ENCODE assay signal across 30 mouse cellular contexts in genomic region chr8:72766777-72767176, GRCm38 (mm10). TPM values are rescaled to one million over a fixed set of nuclear protein-coding genes. Genes with fewer than 3 reads are reported as not detected.
A peak's percentile ranks its signal among the peaks of the same experiment; 100 is the strongest.
DNase-seq lines count a peak whose midpoint lies in the region; ATAC-seq lines count a peak whose summit lies in the region.
"Had no signal": no experiment of that assay in that cellular context is flagged by ENCODE, and none has a peak within 500 bp of the region (broad histone marks: within the 10 kb centered on the region; RNA-seq: fewer than 3 reads in every experiment).

No protein-coding gene starts in this region.

- no peak overlapping the region for H3K4me2 ChIP-seq in hindbrain, embryonic 11.5 days (replicated peaks; ENCODE audit: low read depth, low read length)
- no peak overlapping the region for H3K4me2 ChIP-seq in midbrain, embryonic 11.5 days
- no peak overlapping the region for H3K4me2 ChIP-seq in midbrain, embryonic 14.5 days (ENCODE audit: low read length)
- H3K4me2 ChIP-seq: embryonic facial prominence, embryonic 13.5 days; forebrain, embryonic 15.5 days; hindbrain, embryonic 13.5 days; limb, embryonic 12.5 days; liver, embryonic 15.5 days; lung, embryonic 15.5 days had no signal

- no peak overlapping the region for H3K27ac ChIP-seq in hindbrain, embryonic 11.5 days (ENCODE audit: low read depth, low read length)
- H3K27ac ChIP-seq in hindbrain, embryonic 10.5 days: no peak overlapping the region
- H3K27ac ChIP-seq in midbrain, embryonic 11.5 days (ENCODE audit: low read depth, low read length): no peak overlapping the region
- H3K27ac ChIP-seq in midbrain, embryonic 10.5 days (replicated peaks): no peak overlapping the region
- no peak overlapping the region for H3K27ac ChIP-seq in embryonic facial prominence, embryonic 10.5 days (replicated peaks)
- H3K27ac ChIP-seq in midbrain, embryonic 14.5 days (replicated peaks; ENCODE audit: low read depth, low read length): no peak overlapping the region
- H3K27ac ChIP-seq: embryonic facial prominence, embryonic 13.5 days; forebrain, embryonic 10.5 days; forebrain, embryonic 15.5 days; gastrocnemius, adult 2 months; heart, adult 2 months; hindbrain, embryonic 13.5 days; limb, embryonic 12.5 days; liver, embryonic 15.5 days; lung, embryonic 15.5 days had no signal

- DNase-seq in hindbrain, embryonic 11.5 days (ENCODE audit: low spot score): peak; percentile 7
- no peak for DNase-seq in hindbrain, embryonic 10.5 days (ENCODE audit: low spot score)
- peak; percentile 80 for DNase-seq in midbrain, embryonic 11.5 days (ENCODE audit: low spot score, missing footprints)
- no peak for DNase-seq in midbrain, embryonic 10.5 days (ENCODE audit: low spot score)
- DNase-seq in embryonic facial prominence, embryonic 10.5 days (ENCODE audit: low spot score): peak; percentile 12
- DNase-seq in midbrain, embryonic 14.5 days: peak; percentile 51
- DNase-seq in spleen, postnatal 10 days (ENCODE audit: low spot score in 2 of 2): no peak
- no peak for DNase-seq in right cerebral cortex, postnatal 4 days
- DNase-seq: adrenal gland, postnatal 25 days; B cell, adult 2 months; cerebellum, adult 18-20 months; cerebellum, postnatal 10 days; gastrocnemius, adult 2 months; gastrocnemius, postnatal 36 days; heart, postnatal 14 days; kidney, adult 11 months; kidney, postnatal 25 days; right cerebral cortex, postnatal 25 days; spleen, adult 18-20 months; thymus, adult 2 months; thymus, postnatal 4 days had no signal

- H3K36me3 ChIP-seq in hindbrain, embryonic 11.5 days (ENCODE audit: control insufficient read depth, insufficient read depth, low read length): no peaks in the 10 kb centered on the region
- H3K36me3 ChIP-seq in hindbrain, embryonic 10.5 days: no peaks in the 10 kb centered on the region
- H3K36me3 ChIP-seq in midbrain, embryonic 11.5 days (ENCODE audit: control insufficient read depth, insufficient read depth, low read length): no peaks in the 10 kb centered on the region
- no peaks in the 10 kb centered on the region for H3K36me3 ChIP-seq in midbrain, embryonic 10.5 days
- no peaks in the 10 kb centered on the region for H3K36me3 ChIP-seq in embryonic facial prominence, embryonic 10.5 days (replicated peaks)
- no peaks in the 10 kb centered on the region for H3K36me3 ChIP-seq in midbrain, embryonic 14.5 days (ENCODE audit: control insufficient read depth, insufficient read depth, low read length)
- H3K36me3 ChIP-seq: embryonic facial prominence, embryonic 13.5 days; forebrain, embryonic 10.5 days; forebrain, embryonic 15.5 days; hindbrain, embryonic 13.5 days; limb, embryonic 12.5 days; liver, embryonic 15.5 days; lung, embryonic 15.5 days had no signal

- no peak for ATAC-seq in hindbrain, embryonic 11.5 days (ENCODE audit: low FRiP score)
- ATAC-seq in midbrain, embryonic 11.5 days (ENCODE audit: low FRiP score): peak; percentile 75
- peak; percentile 44; the same call in 1 of the 2 replicates for ATAC-seq in midbrain, embryonic 14.5 days (ENCODE audit: low FRiP score, low TSS enrichment)
- ATAC-seq: forebrain, embryonic 15.5 days; inflammation-experienced regulatory T-cells, adult 6 months had no signal

- no peaks in the 10 kb centered on the region for H3K27me3 ChIP-seq in hindbrain, embryonic 11.5 days (ENCODE audit: control insufficient read depth, insufficient read depth, low read length)
- H3K27me3 ChIP-seq in hindbrain, embryonic 10.5 days (ENCODE audit: insufficient read depth, poor library complexity, severe bottlenecking): no peaks in the 10 kb centered on the region
- no peaks in the 10 kb centered on the region for H3K27me3 ChIP-seq in midbrain, embryonic 11.5 days (ENCODE audit: control insufficient read depth, insufficient read depth, low read length)
- no peaks in the 10 kb centered on the region; the same call in 1 of the 2 replicates for H3K27me3 ChIP-seq in midbrain, embryonic 10.5 days (ENCODE audit: low read depth, poor library complexity, severe bottlenecking)
- no peaks in the 10 kb centered on the region for H3K27me3 ChIP-seq in embryonic facial prominence, embryonic 10.5 days (replicated peaks; ENCODE audit: low read depth, poor library complexity, severe bottlenecking)
- H3K27me3 ChIP-seq in midbrain, embryonic 14.5 days (ENCODE audit: control insufficient read depth, insufficient read depth, low read length): no peaks in the 10 kb centered on the region
- H3K27me3 ChIP-seq: embryonic facial prominence, embryonic 13.5 days; forebrain, embryonic 15.5 days; hindbrain, embryonic 13.5 days; limb, embryonic 12.5 days; liver, embryonic 15.5 days; lung, embryonic 15.5 days had no signal

- H3K4me1 ChIP-seq in hindbrain, embryonic 11.5 days (replicated peaks; ENCODE audit: control insufficient read depth, insufficient read depth, low read length): no peaks in the 10 kb centered on the region
- peaks cover 5% of the 10 kb centered on the region; the same call in 1 of the 2 replicates for H3K4me1 ChIP-seq in hindbrain, embryonic 10.5 days (replicated peaks)
- H3K4me1 ChIP-seq in midbrain, embryonic 11.5 days (ENCODE audit: control insufficient read depth, insufficient read depth, low read length): no peaks in the 10 kb centered on the region
- H3K4me1 ChIP-seq in midbrain, embryonic 10.5 days: peaks cover 10% of the 10 kb centered on the region
- H3K4me1 ChIP-seq in embryonic facial prominence, embryonic 10.5 days: peaks cover 10% of the 10 kb centered on the region
- peaks cover 7% of the 10 kb centered on the region; the same call in 1 of the 2 replicates for H3K4me1 ChIP-seq in midbrain, embryonic 14.5 days (ENCODE audit: control insufficient read depth, insufficient read depth, low read length)
- H3K4me1 ChIP-seq: forebrain, embryonic 10.5 days; forebrain, embryonic 15.5 days; limb, embryonic 12.5 days; liver, embryonic 15.5 days had no signal

- H3K9me3 ChIP-seq in hindbrain, embryonic 11.5 days (ENCODE audit: control insufficient read depth, low read length): no peaks in the 10 kb centered on the region
- H3K9me3 ChIP-seq in hindbrain, embryonic 10.5 days: no peaks in the 10 kb centered on the region
- no peaks in the 10 kb centered on the region for H3K9me3 ChIP-seq in midbrain, embryonic 11.5 days (ENCODE audit: control insufficient read depth, low read length)
- H3K9me3 ChIP-seq in midbrain, embryonic 10.5 days (replicated peaks): no peaks in the 10 kb centered on the region
- no peaks in the 10 kb centered on the region for H3K9me3 ChIP-seq in embryonic facial prominence, embryonic 10.5 days
- no peaks in the 10 kb centered on the region for H3K9me3 ChIP-seq in midbrain, embryonic 14.5 days (ENCODE audit: control insufficient read depth, low read length)
- H3K9me3 ChIP-seq: embryonic facial prominence, embryonic 13.5 days; forebrain, embryonic 10.5 days; forebrain, embryonic 15.5 days; hindbrain, embryonic 13.5 days; limb, embryonic 12.5 days; liver, embryonic 15.5 days; lung, embryonic 15.5 days had no signal

- WGBS in hindbrain, embryonic 11.5 days: 32% methylated on average over 7 of the region's 7 CpGs
- 35% methylated on average over 7 of the region's 7 CpGs for WGBS in hindbrain, embryonic 10.5 days
- 33% methylated on average over 7 of the region's 7 CpGs for WGBS in midbrain, embryonic 11.5 days
- WGBS in midbrain, embryonic 10.5 days: 42% methylated on average over 7 of the region's 7 CpGs
- 33% methylated on average over 7 of the region's 7 CpGs for WGBS in embryonic facial prominence, embryonic 10.5 days
- 15% methylated on average over 7 of the region's 7 CpGs for WGBS in midbrain, embryonic 14.5 days

- no peak overlapping the region for H3K4me3 ChIP-seq in hindbrain, embryonic 11.5 days (ENCODE audit: low read depth, low read length)
- no peak overlapping the region for H3K4me3 ChIP-seq in hindbrain, embryonic 10.5 days
- H3K4me3 ChIP-seq in midbrain, embryonic 11.5 days (ENCODE audit: low read depth, low read length): no peak overlapping the region
- H3K4me3 ChIP-seq in midbrain, embryonic 10.5 days: no peak overlapping the region
- H3K4me3 ChIP-seq in embryonic facial prominence, embryonic 10.5 days: no peak overlapping the region
- H3K4me3 ChIP-seq in midbrain, embryonic 14.5 days (replicated peaks; ENCODE audit: low read depth, low read length): no peak overlapping the region
- H3K4me3 ChIP-seq: embryonic facial prominence, embryonic 13.5 days; forebrain, embryonic 10.5 days; forebrain, embryonic 15.5 days; gastrocnemius, adult 2 months; heart, adult 2 months; hindbrain, embryonic 13.5 days; limb, embryonic 12.5 days; liver, embryonic 15.5 days; lung, embryonic 15.5 days had no signal

- H3K9ac ChIP-seq in hindbrain, embryonic 11.5 days (ENCODE audit: low read depth, low read length): no peak overlapping the region
- H3K9ac ChIP-seq in midbrain, embryonic 11.5 days (ENCODE audit: low read length): no peak overlapping the region
- H3K9ac ChIP-seq in midbrain, embryonic 14.5 days (replicated peaks; ENCODE audit: low read length): no peak overlapping the region
- H3K9ac ChIP-seq: embryonic facial prominence, embryonic 13.5 days; forebrain, embryonic 15.5 days; hindbrain, embryonic 13.5 days; limb, embryonic 12.5 days; liver, embryonic 15.5 days; lung, embryonic 15.5 days had no signal

RNA-seq across cellular contexts. Expression of gene F2rl3, which starts 5.1 kb away (rescaled TPM):
- 0.91 and 1.5 TPM in 2 replicates for polyA plus RNA-seq in hindbrain, embryonic 11.5 days (2014; fragmentation: Nextera tagmentation; extraction: Ambion mirVana)
- 1.9 and 2.5 TPM in 2 replicates for polyA plus RNA-seq in hindbrain, embryonic 10.5 days (2016; fragmentation: Nextera tagmentation; extraction: Ambion mirVana)
- polyA plus RNA-seq in midbrain, embryonic 11.5 days (2014; fragmentation: Nextera tagmentation; extraction: Ambion mirVana): 1.1 and 1.4 TPM in 2 replicates
- 1.2 and 2.4 TPM in 2 replicates for polyA plus RNA-seq in midbrain, embryonic 10.5 days (2016; fragmentation: Nextera tagmentation; extraction: Ambion mirVana)
- polyA plus RNA-seq in embryonic facial prominence, embryonic 10.5 days (2016; fragmentation: Nextera tagmentation; extraction: Ambion mirVana): 2.0 and 2.1 TPM in 2 replicates
- polyA plus RNA-seq in midbrain, embryonic 14.5 days (2014; fragmentation: Nextera tagmentation; extraction: Ambion mirVana): 0.63 and 0.74 TPM in 2 replicates

RNA-seq across cellular contexts. Expression of gene Sin3b, which starts 43.7 kb away (rescaled TPM):
- polyA plus RNA-seq in hindbrain, embryonic 11.5 days (2014; fragmentation: Nextera tagmentation; extraction: Ambion mirVana): 153 and 157 TPM in 2 replicates
- polyA plus RNA-seq in hindbrain, embryonic 10.5 days (2016; fragmentation: Nextera tagmentation; extraction: Ambion mirVana): 154 and 175 TPM in 2 replicates
- 147 and 155 TPM in 2 replicates for polyA plus RNA-seq in midbrain, embryonic 11.5 days (2014; fragmentation: Nextera tagmentation; extraction: Ambion mirVana)
- polyA plus RNA-seq in midbrain, embryonic 10.5 days (2016; fragmentation: Nextera tagmentation; extraction: Ambion mirVana): 151 and 164 TPM in 2 replicates
- polyA plus RNA-seq in embryonic facial prominence, embryonic 10.5 days (2016; fragmentation: Nextera tagmentation; extraction: Ambion mirVana): 142 and 149 TPM in 2 replicates
- 191 and 211 TPM in 2 replicates for polyA plus RNA-seq in midbrain, embryonic 14.5 days (2014; fragmentation: Nextera tagmentation; extraction: Ambion mirVana)

Comparison
In these comparisons a context has a peak if more than half of its experiments do, and no peak if none do; other contexts are left out.
1. DNase-seq: peak in hindbrain, embryonic 11.5 days (single experiment), midbrain, embryonic 11.5 days (single experiment), embryonic facial prominence, embryonic 10.5 days (single experiment) and midbrain, embryonic 14.5 days (single experiment); none in hindbrain, embryonic 10.5 days (single experiment), midbrain, embryonic 10.5 days (single experiment), spleen, postnatal 10 days (0 of 2) and right cerebral cortex, postnatal 4 days (single experiment).